ENCODE assay signal across 14 mouse cellular contexts in the genomic region with DNA sequence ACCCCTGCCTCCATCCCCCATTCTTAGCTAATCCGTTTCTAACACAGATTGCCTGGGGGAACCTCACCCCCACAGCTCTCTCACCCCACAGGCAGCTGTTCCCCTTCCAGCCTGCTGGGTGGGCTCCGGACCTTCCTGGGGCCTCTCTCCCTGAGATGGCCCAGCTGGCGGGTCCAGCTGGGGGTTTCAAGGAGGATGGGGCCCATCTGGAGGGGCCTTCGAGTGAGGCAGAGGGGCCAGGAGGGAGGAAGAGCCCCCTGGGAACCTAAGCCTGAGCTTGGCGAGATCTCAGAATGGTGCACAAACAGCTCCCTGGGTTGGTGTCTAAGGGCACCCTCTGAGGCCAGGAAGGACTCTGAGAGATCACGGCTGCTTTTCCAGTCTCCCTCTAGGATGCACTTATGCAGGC. TPM values are rescaled to one million over a fixed set of nuclear protein-coding genes. Genes with fewer than 3 reads are reported as not detected.
A peak's percentile ranks its signal among the peaks of the same experiment; 100 is the strongest.
DNase-seq lines count a peak whose midpoint lies in the region; ATAC-seq and TF ChIP-seq lines count a peak whose summit lies in the region.
"Had no signal": no experiment of that assay in that cellular context is flagged by ENCODE, and none has a peak within 500 bp of the region (broad histone marks: within the 10 kb centered on the region; RNA-seq: fewer than 3 reads in every experiment).

No protein-coding gene starts in this region.

- ATAC-seq in kidney, embryonic 16.5 days (ENCODE audit: low FRiP score, low TSS enrichment), result peak; percentile 82
- peak; percentile 37; the same call in 1 of the 2 replicates for ATAC-seq in neural tube, embryonic 12.5 days (ENCODE audit: low FRiP score, low read depth)
- peak; percentile 18; the same call in 1 of the 2 replicates for ATAC-seq in stomach, postnatal 0 days (ENCODE audit: low FRiP score, low TSS enrichment)

- no peak overlapping the region for H3K9ac ChIP-seq in kidney, embryonic 16.5 days (replicated peaks; ENCODE audit: low read length)
- no peak overlapping the region for H3K9ac ChIP-seq in neural tube, embryonic 12.5 days
- H3K9ac ChIP-seq in stomach, postnatal 0 days (ENCODE audit: low read length), result no peak overlapping the region
- H3K9ac ChIP-seq: embryonic facial prominence, embryonic 15.5 days had no signal

- DNase-seq in kidney, postnatal 36 days, result no peak
- DNase-seq in neural tube, embryonic 10.5 days (ENCODE audit: extremely low spot score, low spot score), result no peak
- no peak for DNase-seq in limb, embryonic 10.5 days (ENCODE audit: low spot score)
- DNase-seq in stomach, postnatal 0 days (ENCODE audit: low spot score), result no peak
- DNase-seq in embryo, embryonic 9.5 days (ENCODE audit: extremely low spot score), result no peak
- DNase-seq: cerebellum, adult 11 months; heart, adult 11 months; heart, postnatal 10 days; kidney, adult 11 months; lung, adult 18-20 months; thymus, postnatal 4 days had no signal

- H3K27me3 ChIP-seq in kidney, embryonic 16.5 days (ENCODE audit: insufficient read depth, low read length), result peaks cover 41% of the 10 kb centered on the region; the same call in 1 of the 2 replicates
- peaks cover 10% of the 10 kb centered on the region for H3K27me3 ChIP-seq in neural tube, embryonic 12.5 days (replicated peaks)
- H3K27me3 ChIP-seq in limb, embryonic 10.5 days (ENCODE audit: low read depth, poor library complexity, severe bottlenecking), result peaks cover 100% of the 10 kb centered on the region
- no peaks in the 10 kb centered on the region for H3K27me3 ChIP-seq in stomach, postnatal 0 days (ENCODE audit: control insufficient read depth, insufficient read depth, low read length)

- H3K27ac ChIP-seq in kidney, embryonic 16.5 days (ENCODE audit: low read length), result peak overlapping the region; percentile 14; the same call in 1 of the 2 replicates
- no peak overlapping the region for H3K27ac ChIP-seq in neural tube, embryonic 12.5 days
- H3K27ac ChIP-seq in limb, embryonic 10.5 days, result peak overlapping the region; percentile 14; the same call in 1 of the 2 replicates
- H3K27ac ChIP-seq in stomach, postnatal 0 days (replicated peaks), result no peak overlapping the region
- H3K27ac ChIP-seq: embryonic facial prominence, embryonic 15.5 days had no signal

- TF ChIP-seq CTCF in stomach, postnatal 0 days (IDR thresholded peaks at IDR 0.05; ENCODE audit: low read depth), result no peak

- H3K9me3 ChIP-seq in kidney, embryonic 16.5 days (ENCODE audit: low read length), result no peaks in the 10 kb centered on the region
- no peaks in the 10 kb centered on the region for H3K9me3 ChIP-seq in neural tube, embryonic 12.5 days
- no peaks in the 10 kb centered on the region for H3K9me3 ChIP-seq in limb, embryonic 10.5 days (replicated peaks)
- no peaks in the 10 kb centered on the region for H3K9me3 ChIP-seq in stomach, postnatal 0 days (ENCODE audit: control insufficient read depth, low read length)
- H3K9me3 ChIP-seq: embryonic facial prominence, embryonic 15.5 days had no signal

- whole genome bisulfite sequencing in kidney, embryonic 16.5 days, result 37% methylated on average over 6 of the region's 6 CpGs
- 43% methylated on average over 6 of the region's 6 CpGs for WGBS in neural tube, embryonic 12.5 days
- WGBS in limb, embryonic 10.5 days, result 64% methylated on average over 6 of the region's 6 CpGs
- WGBS in stomach, postnatal 0 days, result 50% methylated on average over 6 of the region's 6 CpGs

- no peak overlapping the region for H3K4me2 ChIP-seq in kidney, embryonic 16.5 days (replicated peaks; ENCODE audit: low read depth, low read length)
- no peak overlapping the region for H3K4me2 ChIP-seq in neural tube, embryonic 12.5 days (replicated peaks)
- no peak overlapping the region for H3K4me2 ChIP-seq in stomach, postnatal 0 days (replicated peaks; ENCODE audit: low read depth)
- H3K4me2 ChIP-seq: embryonic facial prominence, embryonic 15.5 days had no signal

- no peaks in the 10 kb centered on the region for H3K36me3 ChIP-seq in kidney, embryonic 16.5 days (ENCODE audit: insufficient read depth, low read length)
- no peaks in the 10 kb centered on the region for H3K36me3 ChIP-seq in neural tube, embryonic 12.5 days
- no peaks in the 10 kb centered on the region for H3K36me3 ChIP-seq in limb, embryonic 10.5 days
- H3K36me3 ChIP-seq in stomach, postnatal 0 days (ENCODE audit: control insufficient read depth, insufficient read depth, low read length), result no peaks in the 10 kb centered on the region
- H3K36me3 ChIP-seq: embryonic facial prominence, embryonic 15.5 days had no signal

- no peak overlapping the region for H3K4me3 ChIP-seq in kidney, embryonic 16.5 days (ENCODE audit: low read length)
- H3K4me3 ChIP-seq in neural tube, embryonic 12.5 days, result no peak overlapping the region
- H3K4me3 ChIP-seq in limb, embryonic 10.5 days, result no peak overlapping the region
- no peak overlapping the region for H3K4me3 ChIP-seq in stomach, postnatal 0 days (ENCODE audit: low read depth, low read length)
- H3K4me3 ChIP-seq: embryonic facial prominence, embryonic 15.5 days had no signal

- TF ChIP-seq EP300 in stomach, postnatal 0 days (optimal IDR thresholded peaks at IDR 0.05), result no peak

- H3K4me1 ChIP-seq in kidney, embryonic 16.5 days (ENCODE audit: insufficient read depth, low read length), result 0 out of 2 replicates have a peak, but pooled peaks cover 8% of the 10 kb centered on the region
- H3K4me1 ChIP-seq in neural tube, embryonic 12.5 days, result no peaks in the 10 kb centered on the region
- peaks cover 6% of the 10 kb centered on the region for H3K4me1 ChIP-seq in limb, embryonic 10.5 days
- no peaks in the 10 kb centered on the region for H3K4me1 ChIP-seq in stomach, postnatal 0 days (replicated peaks; ENCODE audit: control insufficient read depth, insufficient read depth)

RNA-seq across cellular contexts. Expression of a gene that starts 38.4 kb away (rescaled TPM):
- polyA plus RNA-seq in kidney, embryonic 16.5 days (2015; fragmentation: Nextera tagmentation; extraction: Ambion mirVana), result 207 and 212 TPM in 2 replicates
- 266 and 268 TPM in 2 replicates for polyA plus RNA-seq in neural tube, embryonic 12.5 days (2016; fragmentation: Nextera tagmentation; extraction: Ambion mirVana)
- 175 and 184 TPM in 2 replicates for polyA plus RNA-seq in limb, embryonic 10.5 days (2016; fragmentation: Nextera tagmentation; extraction: Ambion mirVana)
- 62.8 and 64.5 TPM in 2 replicates for polyA plus RNA-seq in stomach, postnatal 0 days (2015; fragmentation: Nextera tagmentation; extraction: Ambion mirVana)

Comparison
In these comparisons a context has a peak if more than half of its experiments do, and no peak if none do; other contexts are left out.
1. ATAC-seq: peak in every context shown above with its lines; median percentile 82 in kidney, embryonic 16.5 days; 37 in neural tube, embryonic 12.5 days; 18 in stomach, postnatal 0 days.
2. H3K27ac ChIP-seq: peak in kidney, embryonic 16.5 days (single experiment) and limb, embryonic 10.5 days (single experiment); none in neural tube, embryonic 12.5 days (single experiment) and stomach, postnatal 0 days (single experiment).